Mouse (Mus musculus) liver, embryonic 14.5 days (tissue): Measurements from ENCODE around the gene Tmtc4. TPM values are rescaled to one million over a fixed set of nuclear protein-coding genes. Genes with fewer than 3 reads are reported as not detected.

ENCODE experiments used
- ATAC-seq: fragments of 200-750 bp; cut with Nextera tagmentation; 2 replicates; pipeline ENCODE4 v1.8.0; 2017; ENCODE audit warnings: moderate number of reproducible peaks, mild to moderate bottlenecking, moderate library complexity; ENCODE audit not compliant: insufficient read depth
- DNase-seq, 3 experiments: peaks; one replicate each; pipeline ENCODE4 v3.0.0-alpha.2; 2012 to 2013; ENCODE audit warnings: low read depth in 3 of 3, low spot score in 3 of 3
- H3K27ac ChIP-seq: fragments of 300-500 bp; sonication (generic); 2 replicates; pipeline ENCODE4 v1.5.1; 2014; ENCODE audit warnings: moderate library complexity, mild to moderate bottlenecking, control low read depth, inconsistent platforms
- H3K27me3 ChIP-seq: fragments of 300-500 bp; sonication (generic); 2 replicates; pipeline ENCODE4 v1.6.1; 2014; ENCODE audit warnings: mild to moderate bottlenecking, low read length, moderate library complexity; ENCODE audit not compliant: control insufficient read depth, insufficient read depth
- H3K36me3 ChIP-seq: fragments of 300-500 bp; sonication (generic); replicated peaks from 2 replicates; pipeline ENCODE4 v1.6.1; 2014; ENCODE audit warnings: low read depth; ENCODE audit not compliant: control insufficient read depth, insufficient read depth
- H3K4me1 ChIP-seq, 2 experiments: fragments of 200-500 bp in 1 of 2; fragments of 300-500 bp in 1 of 2; sonication (generic) in 1 of 2; replicated peaks; 2 replicates each; pipeline ENCODE4 v1.6.1; 2012 to 2014; ENCODE audit warnings: antibody characterized with exemption in 1 of 2, inconsistent platforms in 1 of 2, low read length in 1 of 2; ENCODE audit not compliant: control insufficient read depth in 2 of 2, insufficient read depth in 2 of 2
- H3K4me2 ChIP-seq: fragments of 300-500 bp; sonication (generic); 2 replicates; pipeline ENCODE4 v1.6.1; 2014; ENCODE audit warnings: low read depth, mild to moderate bottlenecking, control low read depth, moderate library complexity
- H3K4me3 ChIP-seq, 2 experiments: fragments of 200-500 bp in 1 of 2; fragments of 300-500 bp in 1 of 2; sonication (generic) in 1 of 2; 2 replicates each; pipeline ENCODE4 v1.5.1; 2012 to 2014; ENCODE audit warnings: low read depth in 2 of 2, low read length in 2 of 2, mild to moderate bottlenecking in 2 of 2, control low read depth in 1 of 2, inconsistent platforms in 1 of 2, moderate library complexity in 1 of 2; ENCODE audit not compliant: insufficient read depth in 1 of 2
- H3K9ac ChIP-seq: fragments of 300-500 bp; sonication (generic); replicated peaks from 2 replicates; pipeline ENCODE4 v1.6.1; 2014; ENCODE audit warnings: mild to moderate bottlenecking, control low read depth, moderate library complexity
- H3K9me3 ChIP-seq: fragments of 300-500 bp; sonication (generic); 2 replicates; pipeline ENCODE4 v1.6.1; 2016; ENCODE audit warnings: low read length, mixed read lengths; ENCODE audit not compliant: control insufficient read depth
- CTCF ChIP-seq: IDR thresholded peaks from 2 replicates; pipeline ENCODE4 v1.5.1; 2016; ENCODE audit warnings: antibody characterized with exemption, low read depth, control low read depth
- EP300 ChIP-seq: IDR thresholded peaks from 2 replicates; pipeline ENCODE4 v1.6.1; 2016; ENCODE audit warnings: antibody characterized with exemption, low read depth
- WGBS: fragments of 180-500 bp; shearing (Covaris S2); extraction: QIAGEN DNeasy Blood & Tissue Kit; methylation state at CpG from one replicate; pipeline ENCODE4 v1.1.7; 2014; ENCODE audit not compliant: insufficient replicate concordance; 5-methylcytosine and 5-hydroxymethylcytosine counted together
- polyA plus RNA-seq, 2 experiments: library from polyadenylated mRNA; depleted of rRNA in 1 of 2; stranded (reverse) in 1 of 2; unstranded in 1 of 2; fragments of >200 nt; fragmentation: Nextera tagmentation in 1 of 2; extraction: Ambion mirVana in 1 of 2; gene quantifications; 2 replicates each; pipeline versions ENCODE4 v1.2.1 to v1.2.3; 2012 to 2014

The Tmtc4 gene
- polyA plus RNA-seq, 2 experiments = 1.4 to 2.3 TPM

DNA sequence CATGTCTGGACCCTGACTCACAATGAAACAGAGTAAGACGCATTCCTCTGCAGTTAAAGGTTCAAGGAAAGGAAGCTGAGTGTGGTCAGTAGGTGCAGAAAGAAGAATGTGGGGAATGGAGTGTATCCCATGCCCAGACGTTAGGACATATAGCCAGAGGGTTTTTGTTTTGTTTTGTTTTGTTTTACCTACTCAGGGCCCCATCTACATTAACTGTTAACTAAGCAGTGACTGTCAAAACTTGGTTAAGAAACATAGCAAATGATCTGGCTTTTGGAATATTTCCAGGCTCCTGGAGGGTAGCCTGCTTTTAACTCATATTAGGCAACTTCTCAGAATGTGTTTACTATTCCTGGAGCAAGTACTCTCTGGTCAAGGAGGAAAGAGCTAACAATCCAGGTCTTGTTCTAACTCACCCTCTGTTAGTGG is 79.9 kb downstream of the Tmtc4 start:
- 63% methylated on average over 2 of the region's 2 CpGs for WGBS
- no peak for DNase-seq

DNA sequence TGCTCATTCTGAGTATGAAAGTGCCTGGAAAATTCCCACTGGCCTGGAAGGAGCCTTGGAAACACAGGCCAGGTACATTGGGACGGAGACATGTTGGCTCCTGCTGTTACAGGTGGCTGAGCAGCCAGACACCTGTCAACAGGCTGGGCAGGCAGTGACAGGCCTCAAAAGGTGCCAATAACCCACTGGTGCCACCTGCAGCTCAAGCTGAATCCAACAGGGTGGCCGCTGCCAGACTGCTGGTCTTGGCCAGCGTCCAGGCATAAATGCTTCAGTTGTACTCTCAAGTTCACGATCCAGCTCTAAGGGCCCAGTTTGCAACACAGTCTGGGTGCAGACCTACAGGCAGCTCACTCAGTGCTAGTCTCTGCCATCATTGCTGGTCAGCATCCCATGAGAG is 81.0 kb downstream of the Tmtc4 start:
- 87% methylated on average over 4 of the region's 4 CpGs for WGBS
- no peak overlapping the region for H3K27ac ChIP-seq
- H3K27me3 ChIP-seq = no peaks in the 10 kb centered on the region
- DNase-seq (no peak), ATAC-seq (peak; percentile 43; the same call in 1 of the 2 replicates)
- H3K9me3 ChIP-seq = no peaks in the 10 kb centered on the region
- no peaks in the 10 kb centered on the region for H3K36me3 ChIP-seq
- H3K4me3 ChIP-seq = no peak overlapping the region
- H3K4me2 ChIP-seq = no peak overlapping the region
- peak; percentile 22; the same call in 1 of the 2 replicates for TF ChIP-seq CTCF
- no peak for TF ChIP-seq EP300
- peaks cover 0 to 4% of the 10 kb centered on the region in 2 experiments; a peak in 2 of 4 replicates for H3K4me1 ChIP-seq
- no peak overlapping the region for H3K9ac ChIP-seq

More for the DNA sequence above, 79.9 kb downstream of the Tmtc4 start:
- no peak for ATAC-seq
- Histone ChIP-seq H3K9ac (no peak overlapping the region), H3K4me3 (no peak overlapping the region), H3K4me1 (peaks cover 0 to 4% of the 10 kb centered on the region in 2 experiments; a peak in 2 of 4 replicates), H3K36me3 (no peaks in the 10 kb centered on the region), H3K27me3 (no peaks in the 10 kb centered on the region), H3K4me2 (no peak overlapping the region), H3K27ac (no peak overlapping the region), H3K9me3 (no peaks in the 10 kb centered on the region)
- TF ChIP-seq EP300 (no peak), CTCF (no peak)

DNA sequence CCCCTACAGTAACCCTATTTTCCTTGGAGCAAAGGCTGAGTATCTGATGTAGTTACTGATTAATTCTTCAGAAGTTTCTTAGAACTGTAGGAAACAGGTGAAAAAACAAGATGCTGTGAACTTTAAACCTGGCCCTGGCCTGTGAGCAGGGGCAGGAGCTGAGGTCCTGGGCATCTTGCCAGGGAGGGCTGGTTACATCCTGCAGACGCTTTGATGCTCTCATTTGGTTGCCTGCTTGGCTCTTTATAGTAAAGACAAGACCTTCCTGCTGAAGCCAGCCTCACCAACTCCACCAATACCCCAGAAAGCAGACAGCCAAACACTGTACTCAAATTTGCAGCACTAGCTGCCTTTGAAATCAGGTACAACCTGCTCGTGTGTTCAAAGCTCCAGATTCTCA is 81.7 kb downstream of the Tmtc4 start:
- peaks cover 0 to 4% of the 10 kb centered on the region in 2 experiments; a peak in 2 of 4 replicates for H3K4me1 ChIP-seq
- no peak for DNase-seq

GRCm38 (mm10) chr14:122901715-122902114 is 82.1 kb downstream of the Tmtc4 start:
- DNase-seq (no peak), ATAC-seq (no peak)
- TF ChIP-seq CTCF = no peak
- TF ChIP-seq EP300 = no peak
- Histone ChIP-seq H3K36me3 (no peaks in the 10 kb centered on the region), H3K4me2 (no peak overlapping the region), H3K4me1 (peaks cover 0 to 4% of the 10 kb centered on the region in 2 experiments; a peak in 2 of 4 replicates), H3K27ac (no peak overlapping the region), H3K9me3 (no peaks in the 10 kb centered on the region), H3K9ac (no peak overlapping the region), H3K27me3 (no peaks in the 10 kb centered on the region), H3K4me3 (no peak overlapping the region)
- 54% methylated on average over 2 of the region's 2 CpGs for WGBS

More for the DNA sequence above, 81.7 kb downstream of the Tmtc4 start:
- Histone ChIP-seq H3K36me3 (no peaks in the 10 kb centered on the region), H3K4me3 (no peak overlapping the region), H3K27me3 (no peaks in the 10 kb centered on the region), H3K9me3 (no peaks in the 10 kb centered on the region), H3K4me2 (no peak overlapping the region), H3K9ac (no peak overlapping the region), H3K27ac (no peak overlapping the region)
- 59% methylated on average over 2 of the region's 2 CpGs for WGBS
- TF ChIP-seq CTCF = no peak
- TF ChIP-seq EP300 = no peak
- no peak for ATAC-seq

GRCm38 (mm10) chr14:122901177-122901576 is 82.7 kb downstream of the Tmtc4 start:
- WGBS = 60% methylated on average over 3 of the region's 3 CpGs
- H3K9ac ChIP-seq = no peak overlapping the region
- H3K27ac ChIP-seq = no peak overlapping the region
- TF ChIP-seq CTCF = no peak
- no peak for TF ChIP-seq EP300
- peaks cover 0 to 4% of the 10 kb centered on the region in 2 experiments; a peak in 2 of 4 replicates for H3K4me1 ChIP-seq
- no peak overlapping the region for H3K4me2 ChIP-seq
- H3K4me3 ChIP-seq = no peak overlapping the region
- no peaks in the 10 kb centered on the region for H3K36me3 ChIP-seq
- DNase-seq = no peak
- H3K27me3 ChIP-seq = no peaks in the 10 kb centered on the region
- no peaks in the 10 kb centered on the region for H3K9me3 ChIP-seq
- no peak for ATAC-seq
